Mouse (Mus musculus): ENCODE measurements at regions not wholly inside any gene's neighbourhood (a gene's known extent, or its start where the extent isn't known, plus 50 kb on each side); places are given as distances from the start of the nearest gene placed in this dataset.

DNA sequence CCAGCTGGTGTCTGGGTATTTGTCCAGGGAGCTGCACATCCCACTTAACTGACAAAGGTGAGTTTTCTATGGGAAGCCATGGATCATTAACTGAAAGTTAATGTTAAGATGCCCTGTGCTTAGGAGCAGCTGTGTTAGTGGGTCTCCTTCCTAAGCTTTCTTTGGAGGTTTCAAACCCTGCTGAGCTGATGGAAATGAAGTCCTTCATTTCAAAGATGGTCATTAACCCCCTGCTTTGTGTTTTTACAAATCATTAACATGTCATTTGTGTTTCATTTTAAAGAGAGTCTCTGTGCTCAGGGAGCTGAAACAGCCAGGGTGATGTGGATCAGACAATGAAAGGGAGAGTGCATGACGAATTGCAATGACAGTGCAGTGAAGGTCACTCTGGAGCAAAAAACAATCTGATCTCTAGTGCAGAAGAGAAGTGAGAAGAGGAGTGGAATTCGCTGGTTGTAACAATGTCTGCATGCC is 441.1 kb upstream of the Cblb start:
- H3K4me3 ChIP-seq (ENCODE audit: inconsistent target): no peak overlapping the region
- no peak overlapping the region for H3K27ac ChIP-seq
- 78% methylated on average over 2 of the region's 2 CpGs for WGBS (ENCODE audit: missing documents)
- no peaks in the 10 kb centered on the region for H3K79me2 ChIP-seq (ENCODE audit: inconsistent target)
- no peaks in the 10 kb centered on the region for H3K36me3 ChIP-seq (ENCODE audit: inconsistent target)

DNA sequence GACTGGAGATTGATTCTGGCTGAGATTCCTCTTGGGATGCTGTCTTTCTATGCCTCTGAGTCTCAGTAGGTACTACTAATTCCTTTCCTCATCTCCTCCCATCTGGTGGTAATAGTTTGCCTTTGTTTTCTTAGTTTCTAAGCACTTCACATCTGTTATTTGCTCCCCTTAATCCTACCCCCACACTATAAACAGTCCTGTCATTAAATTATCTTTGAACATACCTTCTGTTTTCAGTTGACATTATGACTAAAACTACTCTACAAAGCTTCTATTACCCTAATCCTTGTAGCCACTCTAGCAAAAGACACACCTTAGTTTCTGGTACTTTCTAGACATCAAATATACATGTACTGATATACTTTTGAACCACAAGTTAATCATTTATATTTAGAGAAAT is 413.4 kb upstream of the Cblb start:
- H3K4me3 ChIP-seq (ENCODE audit: inconsistent target): no peak overlapping the region
- H3K79me2 ChIP-seq (ENCODE audit: inconsistent target): no peaks in the 10 kb centered on the region
- no peak overlapping the region for H3K27ac ChIP-seq
- H3K36me3 ChIP-seq (ENCODE audit: inconsistent target): no peaks in the 10 kb centered on the region

DNA sequence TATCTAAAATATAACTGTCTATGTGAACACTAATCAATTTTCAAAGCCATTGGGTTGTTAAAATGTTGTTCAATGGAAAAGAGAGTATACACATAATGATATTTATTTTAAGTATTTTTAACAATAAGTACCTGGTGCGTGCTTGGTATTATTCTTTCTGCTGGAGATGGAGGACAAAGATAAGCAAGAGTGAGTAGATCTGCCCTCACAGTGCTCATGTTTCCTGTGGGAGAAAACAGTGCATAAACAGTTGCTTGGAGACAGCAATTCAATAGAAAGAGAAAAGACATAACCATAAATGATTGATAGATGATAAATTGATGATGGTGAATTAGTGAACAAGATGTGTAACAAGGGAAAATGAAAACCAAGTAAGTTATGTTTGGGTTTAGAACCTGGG is 384.4 kb upstream of the Cblb start:
- Histone ChIP-seq H3K79me2 (ENCODE audit: inconsistent target) (no peaks in the 10 kb centered on the region), H3K36me3 (ENCODE audit: inconsistent target) (no peaks in the 10 kb centered on the region), H3K4me3 (ENCODE audit: inconsistent target) (no peak overlapping the region), H3K27ac (no peak overlapping the region)
- 100% methylated on average over 1 of the region's 1 CpGs for WGBS (ENCODE audit: missing documents)

DNA sequence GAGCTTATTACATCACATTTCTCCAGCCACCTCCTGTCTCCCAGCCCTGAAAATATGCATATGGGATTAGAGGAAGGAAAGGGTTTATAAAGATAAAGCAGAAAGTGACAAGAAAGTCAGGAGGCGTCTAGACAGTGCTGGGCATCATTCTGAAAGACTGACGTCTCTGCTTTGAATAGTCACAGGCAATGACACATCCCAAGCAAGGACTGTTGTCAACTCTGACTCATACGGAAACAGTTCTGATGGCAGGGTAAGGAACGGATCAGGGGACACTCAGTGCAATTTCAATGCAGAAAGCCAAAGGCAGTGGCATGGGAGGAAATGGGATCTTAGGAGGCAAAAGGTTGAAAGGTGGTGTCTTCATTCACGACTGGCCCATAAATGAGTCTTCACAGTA is 380.9 kb upstream of the Cblb start:
- 96% methylated on average over 5 of the region's 5 CpGs for WGBS (ENCODE audit: missing documents)
- H3K79me2 ChIP-seq (ENCODE audit: inconsistent target): no peaks in the 10 kb centered on the region
- H3K36me3 ChIP-seq (ENCODE audit: inconsistent target): no peaks in the 10 kb centered on the region
- no peak overlapping the region for H3K4me3 ChIP-seq (ENCODE audit: inconsistent target)
- no peak overlapping the region for H3K27ac ChIP-seq

DNA sequence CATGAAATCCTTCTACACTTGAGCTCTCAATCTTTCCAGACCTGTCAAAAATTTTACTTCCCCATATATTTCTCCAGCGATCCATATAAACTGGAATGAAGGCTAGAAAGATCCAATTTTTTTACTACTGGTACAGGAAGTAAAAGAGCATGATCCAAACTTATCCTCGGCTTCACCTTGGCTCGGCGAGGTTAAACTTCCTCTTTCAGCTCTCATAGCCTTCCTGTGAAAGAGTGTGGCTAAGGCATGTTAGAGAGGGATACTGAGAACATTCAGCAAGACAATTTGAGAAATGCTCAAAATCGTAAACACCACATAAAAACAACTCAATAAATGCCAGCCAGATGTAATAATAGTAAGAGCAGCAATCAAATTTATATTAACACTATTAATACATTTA is 380.3 kb upstream of the Cblb start:
- Histone ChIP-seq H3K36me3 (ENCODE audit: inconsistent target) (no peaks in the 10 kb centered on the region), H3K79me2 (ENCODE audit: inconsistent target) (no peaks in the 10 kb centered on the region), H3K4me3 (ENCODE audit: inconsistent target) (no peak overlapping the region), H3K27ac (no peak overlapping the region)
- 12% methylated on average over 5 of the region's 5 CpGs for WGBS (ENCODE audit: missing documents)

DNA sequence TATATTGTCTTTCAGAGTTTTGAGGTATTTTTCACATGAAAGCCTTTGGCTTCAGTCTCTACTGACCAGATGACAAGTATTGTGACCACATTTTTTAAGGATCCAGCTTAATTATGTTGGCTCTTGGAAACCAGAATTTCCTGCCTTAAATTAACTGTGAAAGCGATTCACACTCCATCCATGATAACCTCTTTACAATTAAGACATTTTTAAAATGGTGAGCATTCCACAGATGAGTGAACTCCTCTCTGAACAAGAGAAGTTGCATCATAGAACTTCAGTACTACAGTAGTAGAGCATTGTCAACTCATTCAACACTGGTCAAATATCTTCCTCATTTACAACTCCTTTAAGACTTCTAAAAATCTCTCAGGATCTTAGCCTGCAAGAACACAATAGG is 369.3 kb upstream of the Cblb start:
- H3K27ac ChIP-seq: no peak overlapping the region
- H3K4me3 ChIP-seq (ENCODE audit: inconsistent target): no peak overlapping the region
- no peaks in the 10 kb centered on the region for H3K36me3 ChIP-seq (ENCODE audit: inconsistent target)
- 100% methylated on average over 1 of the region's 1 CpGs for WGBS (ENCODE audit: missing documents)
- no peaks in the 10 kb centered on the region for H3K79me2 ChIP-seq (ENCODE audit: inconsistent target)

DNA sequence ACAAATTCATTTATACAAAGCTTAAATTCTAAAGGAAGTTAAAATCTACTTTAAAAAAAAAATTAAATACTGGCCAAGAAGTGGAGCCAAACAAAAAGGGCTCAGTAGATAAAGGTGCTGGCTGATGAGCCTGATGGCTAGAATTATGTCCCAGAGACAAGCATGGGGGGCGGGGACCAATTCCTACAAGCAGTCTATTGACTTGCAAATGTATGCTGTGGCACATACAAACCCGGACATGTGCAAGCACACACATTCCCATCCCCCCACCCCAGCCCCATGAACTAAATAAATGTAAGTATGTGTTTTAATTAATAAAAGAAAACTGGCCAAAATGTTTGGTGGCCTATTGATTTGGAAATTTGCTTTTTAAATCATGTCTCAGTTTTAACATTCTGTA is 366.7 kb upstream of the Cblb start:
- no peak overlapping the region for H3K27ac ChIP-seq
- H3K36me3 ChIP-seq (ENCODE audit: inconsistent target): no peaks in the 10 kb centered on the region
- H3K4me3 ChIP-seq (ENCODE audit: inconsistent target): no peak overlapping the region
- 90% methylated on average over 2 of the region's 2 CpGs for WGBS (ENCODE audit: missing documents)
- H3K79me2 ChIP-seq (ENCODE audit: inconsistent target): no peaks in the 10 kb centered on the region

DNA sequence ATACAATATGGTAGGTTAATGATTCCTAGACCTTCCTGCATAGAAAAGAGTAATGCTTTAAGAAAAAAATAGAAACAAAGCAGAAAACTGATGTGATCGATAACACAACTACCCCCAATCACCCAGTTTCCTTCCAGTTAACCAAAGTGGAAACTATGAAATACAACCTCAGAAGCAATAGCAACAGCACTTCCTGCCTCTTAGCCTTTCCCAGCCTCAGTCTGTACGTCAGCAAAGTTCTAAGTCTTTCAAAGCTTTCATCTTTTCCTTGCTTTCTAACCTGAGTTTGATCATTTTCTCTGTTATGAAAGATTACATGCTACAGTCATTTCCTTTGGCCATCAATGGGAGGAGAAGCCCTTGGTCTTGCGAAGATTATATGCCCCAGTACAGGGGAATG is 355.9 kb upstream of the Cblb start:
- Histone ChIP-seq H3K79me2 (ENCODE audit: inconsistent target) (no peaks in the 10 kb centered on the region), H3K36me3 (ENCODE audit: inconsistent target) (no peaks in the 10 kb centered on the region), H3K4me3 (ENCODE audit: inconsistent target) (no peak overlapping the region), H3K27ac (no peak overlapping the region)
- 65% methylated on average over 3 of the region's 3 CpGs for WGBS (ENCODE audit: missing documents)

DNA sequence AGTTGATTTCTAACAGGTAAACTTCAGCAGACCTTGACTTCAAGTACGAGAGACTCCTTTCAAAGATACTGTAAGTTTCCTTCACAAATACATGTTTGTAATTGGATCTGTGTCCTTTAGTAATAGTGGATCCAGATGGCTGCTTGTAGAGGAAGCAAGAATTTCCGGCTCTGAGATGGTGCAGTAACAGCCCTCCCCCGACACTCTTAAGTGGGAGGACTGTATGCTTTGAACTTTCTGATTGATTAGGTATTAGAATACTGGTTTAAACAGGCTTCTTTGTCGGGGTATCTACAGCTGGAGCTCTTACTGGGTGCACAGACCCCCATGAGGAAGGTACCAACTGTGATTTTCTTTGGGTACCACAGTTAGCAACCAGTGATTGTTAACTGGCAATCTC is 355.0 kb upstream of the Cblb start:
- H3K36me3 ChIP-seq (ENCODE audit: inconsistent target): no peaks in the 10 kb centered on the region
- H3K4me3 ChIP-seq (ENCODE audit: inconsistent target): no peak overlapping the region
- 29% methylated on average over 4 of the region's 4 CpGs for WGBS (ENCODE audit: missing documents)
- H3K27ac ChIP-seq: no peak overlapping the region
- H3K79me2 ChIP-seq (ENCODE audit: inconsistent target): no peaks in the 10 kb centered on the region

DNA sequence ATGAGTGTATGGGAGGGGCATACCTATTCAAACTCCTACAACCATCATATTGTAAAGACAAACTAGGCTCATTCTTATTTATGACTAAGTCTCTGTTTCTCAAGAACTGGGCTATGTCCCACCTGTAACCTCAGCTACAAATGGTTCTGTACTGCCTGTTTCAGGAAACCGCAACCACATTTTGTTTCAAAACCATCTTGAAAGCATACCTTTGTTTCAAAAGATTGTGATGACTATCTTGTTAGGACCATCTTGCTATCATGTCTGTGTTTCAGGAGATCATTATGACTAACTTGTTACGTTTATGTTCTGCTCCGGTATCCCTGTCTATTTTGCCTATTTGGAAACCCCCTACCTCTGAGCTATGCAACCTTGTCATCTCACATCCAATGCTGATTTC is 340.2 kb upstream of the Cblb start:
- 89% methylated on average over 3 of the region's 3 CpGs for WGBS (ENCODE audit: missing documents)
- H3K27ac ChIP-seq: no peak overlapping the region
- H3K36me3 ChIP-seq (ENCODE audit: inconsistent target): no peaks in the 10 kb centered on the region
- no peak overlapping the region for H3K4me3 ChIP-seq (ENCODE audit: inconsistent target)
- no peaks in the 10 kb centered on the region for H3K79me2 ChIP-seq (ENCODE audit: inconsistent target)

DNA sequence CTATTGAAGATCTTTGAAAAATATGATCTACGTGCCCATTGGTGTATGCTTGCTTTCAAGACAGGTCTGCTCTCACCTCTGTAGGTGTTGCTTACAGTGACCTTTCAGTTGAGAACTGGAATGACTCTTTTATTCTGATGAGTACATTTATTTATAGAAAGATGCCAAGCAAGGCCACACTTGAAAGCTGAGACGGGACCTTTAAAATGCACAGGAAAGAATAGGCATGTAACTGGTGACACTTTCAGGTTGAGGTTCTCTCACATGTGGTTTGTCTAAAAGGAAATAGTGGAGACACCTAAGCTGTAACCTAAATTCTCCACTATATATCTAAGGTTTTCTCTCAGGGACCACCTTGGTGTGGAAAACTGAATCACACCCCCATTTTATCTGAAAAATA is 326.0 kb upstream of the Cblb start:
- Histone ChIP-seq H3K4me3 (ENCODE audit: inconsistent target) (no peak overlapping the region), H3K27ac (no peak overlapping the region), H3K79me2 (ENCODE audit: inconsistent target) (no peaks in the 10 kb centered on the region), H3K36me3 (ENCODE audit: inconsistent target) (no peaks in the 10 kb centered on the region)
- WGBS (ENCODE audit: missing documents): 86% methylated on average over 2 of the region's 2 CpGs

DNA sequence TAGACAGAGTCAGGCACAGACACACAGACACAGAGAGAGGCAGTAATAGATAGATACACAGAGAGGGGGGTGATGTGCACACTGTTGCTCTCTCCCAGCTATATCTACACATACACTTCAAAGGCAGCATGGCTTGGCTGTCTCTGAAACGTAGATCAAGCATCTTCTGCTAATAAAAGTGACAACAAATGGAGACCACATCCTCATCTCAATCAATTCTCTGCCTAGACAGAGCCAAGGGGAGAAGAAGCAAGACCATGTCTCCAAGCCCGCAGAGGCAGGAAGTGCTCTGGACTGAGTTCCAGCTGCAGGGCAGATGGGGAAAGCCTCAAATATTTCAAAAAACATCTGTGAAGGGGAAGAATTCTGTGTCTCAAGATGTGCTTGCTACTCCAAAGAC is 312.3 kb upstream of the Cblb start:
- H3K36me3 ChIP-seq (ENCODE audit: inconsistent target): no peaks in the 10 kb centered on the region
- H3K27ac ChIP-seq: no peak overlapping the region
- H3K4me3 ChIP-seq (ENCODE audit: inconsistent target): no peak overlapping the region
- WGBS (ENCODE audit: missing documents): 57% methylated on average over 2 of the region's 2 CpGs
- no peaks in the 10 kb centered on the region for H3K79me2 ChIP-seq (ENCODE audit: inconsistent target)

DNA sequence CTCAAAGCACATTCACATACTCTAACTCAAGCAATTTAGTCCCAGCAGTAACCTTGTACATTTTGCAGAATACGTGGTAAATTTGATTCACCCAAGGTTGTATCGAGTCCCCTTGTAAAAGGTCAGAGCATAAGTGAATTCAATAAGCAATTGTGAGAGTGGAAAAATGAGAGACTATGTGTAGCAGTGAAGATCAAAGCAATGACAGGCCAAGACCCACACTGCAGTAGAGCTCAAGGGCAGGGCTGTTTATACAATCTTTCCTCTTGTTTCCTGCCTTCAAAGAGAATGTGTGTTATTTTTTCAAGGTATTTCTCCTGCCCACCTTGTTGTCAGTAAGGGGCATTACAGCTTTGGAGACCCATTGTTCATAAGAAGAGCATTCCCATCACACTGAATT is 311.4 kb upstream of the Cblb start:
- H3K79me2 ChIP-seq (ENCODE audit: inconsistent target): no peaks in the 10 kb centered on the region
- 91% methylated on average over 2 of the region's 2 CpGs for WGBS (ENCODE audit: missing documents)
- H3K4me3 ChIP-seq (ENCODE audit: inconsistent target): no peak overlapping the region
- H3K27ac ChIP-seq: no peak overlapping the region
- no peaks in the 10 kb centered on the region for H3K36me3 ChIP-seq (ENCODE audit: inconsistent target)

DNA sequence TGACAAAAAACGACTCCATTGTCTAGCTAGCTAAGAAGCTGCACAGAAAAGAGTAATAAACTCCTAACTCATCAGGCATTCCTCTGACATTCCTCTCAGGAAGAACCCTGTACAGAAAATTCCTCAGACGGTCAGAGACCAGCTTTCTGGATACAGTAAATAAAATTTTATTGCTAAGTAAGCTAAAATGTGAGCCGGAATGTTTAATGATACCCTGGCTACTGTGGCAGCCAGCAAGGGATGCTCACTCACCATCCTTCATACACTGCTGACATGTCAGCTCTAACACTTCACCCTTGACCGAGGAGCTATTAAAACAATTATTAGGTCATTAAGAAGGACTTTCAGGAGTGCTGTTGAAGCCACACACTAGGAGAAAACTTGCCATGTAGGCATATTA is 308.3 kb upstream of the Cblb start:
- WGBS (ENCODE audit: missing documents): 91% methylated on average over 4 of the region's 4 CpGs
- Histone ChIP-seq H3K27ac (no peak overlapping the region), H3K79me2 (ENCODE audit: inconsistent target) (no peaks in the 10 kb centered on the region), H3K36me3 (ENCODE audit: inconsistent target) (no peaks in the 10 kb centered on the region), H3K4me3 (ENCODE audit: inconsistent target) (no peak overlapping the region)

DNA sequence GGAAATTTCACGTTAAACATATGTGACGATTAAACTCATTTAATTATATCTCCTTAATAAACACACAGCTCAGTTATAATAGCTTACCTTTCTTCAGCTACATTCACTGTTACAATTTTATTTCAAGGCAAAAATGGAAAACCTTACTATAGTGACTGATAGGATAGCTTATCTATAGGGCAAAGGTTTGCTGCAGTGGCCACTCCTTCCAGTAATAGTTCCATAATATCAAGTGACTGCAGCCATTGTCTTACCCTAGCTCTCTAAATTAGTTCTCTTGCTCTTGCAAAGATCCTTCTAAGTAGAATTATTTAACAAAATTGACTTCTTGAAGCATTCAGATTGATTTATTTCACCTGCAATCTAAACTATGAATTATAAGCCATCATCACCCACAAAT is 289.1 kb upstream of the Cblb start:
- H3K36me3 ChIP-seq (ENCODE audit: inconsistent target): no peaks in the 10 kb centered on the region
- no peak overlapping the region for H3K27ac ChIP-seq
- 100% methylated on average over 2 of the region's 2 CpGs for WGBS (ENCODE audit: missing documents)
- H3K4me3 ChIP-seq (ENCODE audit: inconsistent target): no peak overlapping the region
- H3K79me2 ChIP-seq (ENCODE audit: inconsistent target): no peaks in the 10 kb centered on the region

DNA sequence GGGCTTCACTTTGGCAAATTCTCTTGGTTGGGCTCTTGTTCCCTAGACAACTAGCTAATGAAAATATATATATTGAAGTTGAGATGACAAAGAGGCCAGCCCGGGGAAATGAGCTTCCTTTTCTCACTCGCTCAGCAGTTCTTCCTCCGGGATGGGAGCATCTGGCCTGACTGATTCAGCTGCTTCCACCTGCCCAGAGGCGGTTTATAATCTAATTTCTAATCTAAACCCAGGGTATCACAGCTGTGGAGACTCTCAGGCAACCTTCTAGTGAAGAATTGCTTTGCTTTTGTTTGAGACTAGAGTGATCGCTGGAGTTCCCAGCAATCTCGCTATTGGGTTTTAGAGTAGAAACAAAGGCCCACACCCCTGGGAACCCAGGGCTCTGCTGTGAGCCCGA is 279.1 kb upstream of the Cblb start:
- 90% methylated on average over 7 of the region's 7 CpGs for WGBS (ENCODE audit: missing documents)
- Histone ChIP-seq H3K27ac (no peak overlapping the region), H3K36me3 (ENCODE audit: inconsistent target) (no peaks in the 10 kb centered on the region), H3K79me2 (ENCODE audit: inconsistent target) (no peaks in the 10 kb centered on the region), H3K4me3 (ENCODE audit: inconsistent target) (no peak overlapping the region)
